Mouse (Mus musculus) megakaryocyte, embryonic 14.5 days (primary cell): Measurements from ENCODE around the gene Hoxb9.

Experiments used
- FLI1 ChIP-seq: IDR thresholded peaks from 2 replicates; pipeline ENCODE4 v1.6.1; 2012; ENCODE audit warnings: low read length, inconsistent platforms, mixed read lengths
- GATA1 ChIP-seq: IDR thresholded peaks from 3 replicates; pipeline ENCODE4 v1.6.1; 2012; ENCODE audit warnings: mixed read lengths, low read length, inconsistent platforms, borderline replicate concordance

DNA sequence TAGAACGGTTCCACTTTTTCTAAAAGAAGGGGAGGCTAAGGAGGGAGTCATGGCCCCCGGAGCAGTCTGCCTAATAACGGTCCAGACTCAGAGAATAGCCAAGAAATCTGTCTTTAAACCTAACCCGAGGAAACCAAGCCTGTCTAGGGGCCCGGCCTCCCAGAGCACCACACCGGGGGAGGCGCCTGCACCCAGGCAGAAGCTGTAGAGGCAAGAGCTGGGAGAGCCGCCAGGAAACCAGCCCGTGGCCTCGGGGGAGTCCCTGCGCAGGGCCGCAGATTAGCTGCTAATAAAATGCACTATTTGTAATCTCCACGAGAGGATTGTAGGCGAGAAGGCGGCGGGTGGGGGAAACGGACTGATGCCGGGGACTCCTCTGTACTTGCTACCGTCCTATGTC is 1.4 kb upstream of the Hoxb9 start:
- TF ChIP-seq FLI1 (no peak), GATA1 (no peak)
